Mouse (Mus musculus) limb, embryonic 11.5 days (tissue): ENCODE data around the gene Wdr45b. TPM values are rescaled to one million over a fixed set of nuclear protein-coding genes. Genes with fewer than 3 reads are reported as not detected.
"Not testable (repeated sequence)": the region's sequence is repeated elsewhere in the genome, so short reads cannot be mapped to it uniquely, and the experiment has no call there.

Experiments
- ATAC-seq: fragments of 200-750 bp; cut with Nextera tagmentation; 2 replicates; pipeline ENCODE4 v1.8.0; 2017; ENCODE audit warnings: low read depth; ENCODE audit not compliant: insufficient number of reproducible peaks, low FRiP score, low TSS enrichment
- DNase-seq: peaks from one replicate; pipeline ENCODE4 v3.0.0-alpha.2; 2015; ENCODE audit warnings: low spot score
- H3K27ac ChIP-seq: fragments of 300-500 bp; sonication (generic); replicated peaks from 2 replicates; pipeline ENCODE4 v1.5.1; 2014; ENCODE audit warnings: low read depth, mild to moderate bottlenecking, low read length
- H3K27me3 ChIP-seq: fragments of 300-500 bp; sonication (generic); 2 replicates; pipeline ENCODE4 v1.6.1; 2014; ENCODE audit warnings: mild to moderate bottlenecking, low read length, mixed read lengths; ENCODE audit not compliant: control insufficient read depth, insufficient read depth
- H3K36me3 ChIP-seq: fragments of 300-500 bp; sonication (generic); 2 replicates; pipeline ENCODE4 v1.6.1; 2014; ENCODE audit warnings: mild to moderate bottlenecking, low read length, moderate library complexity, mixed read lengths; ENCODE audit not compliant: control insufficient read depth, insufficient read depth
- H3K4me1 ChIP-seq: fragments of 300-500 bp; sonication (generic); 2 replicates; pipeline ENCODE4 v1.6.1; 2014; ENCODE audit warnings: low read length, mixed read lengths; ENCODE audit not compliant: control insufficient read depth, insufficient read depth
- H3K4me2 ChIP-seq: fragments of 300-500 bp; sonication (generic); 2 replicates; pipeline ENCODE4 v1.6.1; 2014; ENCODE audit warnings: low read depth, mild to moderate bottlenecking, moderate library complexity; ENCODE audit not compliant: severe bottlenecking
- H3K4me3 ChIP-seq: fragments of 300-500 bp; sonication (generic); 2 replicates; pipeline ENCODE4 v1.5.1; 2014; ENCODE audit warnings: low read depth, low read length
- H3K9ac ChIP-seq: fragments of 300-500 bp; sonication (generic); 2 replicates; pipeline ENCODE4 v1.6.1; 2014; ENCODE audit warnings: mild to moderate bottlenecking, low read length
- H3K9me3 ChIP-seq: fragments of 300-500 bp; sonication (generic); 2 replicates; pipeline ENCODE4 v1.6.1; 2016; ENCODE audit warnings: low read length; ENCODE audit not compliant: control insufficient read depth
- WGBS: fragments of 180-500 bp; shearing (Covaris S2); extraction: QIAGEN DNeasy Blood & Tissue Kit; methylation state at CpG from one replicate; pipeline ENCODE4 v1.1.7; 2014; 5-methylcytosine and 5-hydroxymethylcytosine counted together
- polyA plus RNA-seq: library from polyadenylated mRNA; unstranded; fragments of >200 nt; fragmentation: Nextera tagmentation; extraction: Ambion mirVana; gene quantifications from 2 replicates; pipeline ENCODE4 v1.2.1, GENCODE M21; 2014

Gene Wdr45b
- polyA plus RNA-seq, 1 experiment from 2014 or later: 110 TPM

DNA sequence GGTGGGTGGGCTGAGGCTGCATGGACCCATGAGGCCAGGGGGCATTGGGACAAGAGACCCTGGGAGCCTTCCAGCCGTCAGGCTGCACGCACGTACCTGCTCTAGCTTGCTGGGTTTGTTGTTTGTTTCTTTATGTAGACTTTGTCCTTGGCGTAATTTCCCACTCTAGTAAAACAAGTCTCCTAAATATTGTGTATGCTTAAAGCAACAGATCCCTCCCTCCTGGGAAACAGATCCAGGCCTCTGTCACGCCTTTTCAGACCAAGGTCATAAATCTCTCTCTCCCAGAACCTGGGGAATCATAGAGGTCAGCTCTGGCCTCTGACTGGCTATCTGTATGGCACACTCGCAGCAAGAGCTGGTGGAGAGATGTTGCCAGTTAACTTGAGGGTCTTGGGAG is 46.5 kb downstream of the Wdr45b start:
- H3K4me1 ChIP-seq, H3K27me3 ChIP-seq, ATAC-seq, H3K27ac ChIP-seq, H3K4me3 ChIP-seq, H3K9me3 ChIP-seq, H3K4me2 ChIP-seq, DNase-seq, H3K9ac ChIP-seq: not testable (repeated sequence)
- 91% methylated on average over 6 of the region's 6 CpGs for WGBS
- peaks cover 33% of the 10 kb centered on the region for H3K36me3 ChIP-seq

DNA sequence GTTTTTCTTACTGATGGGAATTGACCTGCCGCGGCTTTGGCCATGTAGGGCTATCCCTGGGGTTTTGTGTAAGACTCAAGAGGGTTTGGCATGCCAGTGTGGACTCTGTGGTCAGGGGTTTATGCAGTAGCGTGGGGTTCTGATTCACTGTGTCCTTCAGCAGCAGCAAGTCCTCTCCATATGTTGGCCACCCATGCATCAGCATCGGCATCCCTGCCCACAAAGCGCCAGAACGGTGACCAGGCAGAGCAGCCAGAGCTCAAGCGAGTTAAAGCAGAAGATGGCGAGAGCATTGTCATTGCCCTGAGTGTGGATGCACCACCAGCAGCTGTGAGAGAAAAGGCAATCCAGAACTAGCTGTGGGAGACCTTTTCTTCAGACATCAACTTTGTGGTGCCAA is 47.6 kb downstream of the Wdr45b start:
- no peaks in the 10 kb centered on the region for H3K4me1 ChIP-seq
- peaks cover 36% of the 10 kb centered on the region for H3K36me3 ChIP-seq
- 97% methylated on average over 8 of the region's 8 CpGs for WGBS
- no peak overlapping the region for H3K4me2 ChIP-seq
- no peak for ATAC-seq
- no peaks in the 10 kb centered on the region for H3K9me3 ChIP-seq
- no peak for DNase-seq
- no peaks in the 10 kb centered on the region for H3K27me3 ChIP-seq
- H3K27ac ChIP-seq: no peak overlapping the region
- no peak overlapping the region for H3K4me3 ChIP-seq
- no peak overlapping the region for H3K9ac ChIP-seq

DNA sequence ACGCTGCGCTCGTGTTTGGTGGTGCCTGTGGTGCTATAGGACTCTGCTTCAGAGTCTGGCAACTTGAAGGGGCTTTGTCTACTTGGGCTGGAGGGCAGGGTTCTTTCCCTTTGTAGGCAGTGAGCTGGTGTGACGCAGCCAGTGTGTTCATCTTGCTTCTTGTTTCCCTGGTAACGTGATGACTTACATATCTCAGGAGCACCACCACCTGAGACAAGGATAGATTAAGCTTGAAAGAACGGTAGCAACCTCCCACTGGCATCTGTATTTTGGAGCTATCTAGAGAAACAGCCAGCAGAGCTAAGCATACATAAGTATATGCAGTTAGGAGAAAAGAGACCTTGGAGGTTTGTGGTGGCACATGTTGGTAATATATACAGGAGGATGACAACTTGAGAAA is 48.9 kb downstream of the Wdr45b start:
- Histone ChIP-seq H3K36me3 (peaks cover 37% of the 10 kb centered on the region), H3K27me3 (no peaks in the 10 kb centered on the region), H3K9ac (no peak overlapping the region), H3K4me3 (no peak overlapping the region), H3K4me2 (no peak overlapping the region), H3K9me3 (no peaks in the 10 kb centered on the region), H3K27ac (no peak overlapping the region), H3K4me1 (no peaks in the 10 kb centered on the region)
- WGBS: 95% methylated on average over 6 of the region's 6 CpGs
- no peak for DNase-seq
- ATAC-seq: no peak

DNA sequence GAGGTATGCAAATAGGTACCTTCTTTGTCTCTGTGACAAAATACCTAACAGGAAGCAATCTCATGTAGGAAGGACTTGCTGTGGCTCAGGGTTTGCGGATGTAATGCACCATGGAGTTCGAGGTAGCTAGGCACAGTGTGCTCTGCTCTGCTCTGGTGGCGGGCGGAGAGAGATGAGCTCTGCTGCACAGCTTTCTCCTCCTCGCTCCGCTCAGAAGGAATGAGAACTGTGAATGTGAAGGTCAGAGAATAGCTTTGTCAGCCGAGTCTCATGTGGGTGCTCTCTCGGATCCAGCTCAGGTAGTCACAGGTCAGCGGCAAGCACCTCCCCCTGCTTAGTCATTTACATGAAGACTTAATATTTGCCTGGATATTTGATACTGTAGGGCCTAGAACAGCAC is 54.0 kb downstream of the Wdr45b start:
- DNase-seq: no peak
- Histone ChIP-seq H3K4me2 (no peak overlapping the region), H3K36me3 (peaks cover 36% of the 10 kb centered on the region), H3K4me3 (no peak overlapping the region), H3K9me3 (no peaks in the 10 kb centered on the region), H3K27me3 (no peaks in the 10 kb centered on the region), H3K4me1 (no peaks in the 10 kb centered on the region), H3K27ac (no peak overlapping the region), H3K9ac (no peak overlapping the region)
- WGBS: 92% methylated on average over 9 of the region's 9 CpGs
- ATAC-seq: no peak

DNA sequence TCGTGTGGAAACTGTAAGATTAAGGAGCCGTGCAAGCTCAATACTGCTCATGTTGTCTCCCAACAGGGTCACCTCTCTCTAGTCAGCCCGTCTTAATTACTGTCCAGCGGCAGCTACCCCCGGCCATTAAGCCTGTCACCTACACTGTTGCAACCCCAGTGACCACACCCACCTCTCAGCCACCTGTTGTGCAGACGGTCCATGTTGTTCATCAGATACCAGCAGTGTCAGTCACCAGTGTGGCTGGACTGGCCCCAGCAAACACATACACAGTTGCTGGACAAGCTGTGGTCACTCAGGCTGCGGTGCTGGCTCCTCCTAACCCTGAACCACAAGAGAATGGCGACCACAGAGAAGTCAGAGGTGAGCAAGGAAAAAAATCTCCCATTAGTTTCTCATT is 55.8 kb downstream of the Wdr45b start:
- H3K36me3 ChIP-seq: peaks cover 29% of the 10 kb centered on the region
- no peaks in the 10 kb centered on the region for H3K9me3 ChIP-seq
- no peak overlapping the region for H3K4me2 ChIP-seq
- H3K27me3 ChIP-seq: no peaks in the 10 kb centered on the region
- WGBS: 93% methylated on average over 8 of the region's 8 CpGs
- ATAC-seq (no peak), DNase-seq (no peak)
- no peak overlapping the region for H3K4me3 ChIP-seq
- no peaks in the 10 kb centered on the region for H3K4me1 ChIP-seq
- H3K27ac ChIP-seq: no peak overlapping the region
- no peak overlapping the region for H3K9ac ChIP-seq

DNA sequence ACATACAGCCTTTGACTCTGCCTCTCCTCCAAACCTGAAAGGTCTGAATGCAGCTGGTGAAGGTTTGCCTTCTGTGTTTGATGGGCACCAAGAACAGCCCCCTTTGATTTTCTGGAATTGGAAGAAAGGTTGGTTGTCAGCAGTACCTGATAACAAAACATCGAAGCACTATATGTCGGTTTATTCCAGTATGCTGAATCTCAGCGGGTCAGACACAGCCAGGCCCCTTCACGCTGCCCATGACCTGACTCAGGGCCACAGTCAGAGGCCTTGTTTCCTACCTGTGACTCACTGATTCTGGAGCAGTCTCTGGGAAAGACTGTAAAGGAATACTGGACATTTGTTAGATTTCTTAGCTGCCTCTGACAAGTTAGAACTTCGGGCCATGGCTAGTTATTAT is 59.5 kb downstream of the Wdr45b start:
- H3K4me3 ChIP-seq: no peak overlapping the region
- 95% methylated on average over 5 of the region's 5 CpGs for WGBS
- H3K27me3 ChIP-seq: no peaks in the 10 kb centered on the region
- no peaks in the 10 kb centered on the region for H3K4me1 ChIP-seq
- DNase-seq: no peak
- no peak for ATAC-seq
- H3K4me2 ChIP-seq: no peak overlapping the region
- H3K9me3 ChIP-seq: no peaks in the 10 kb centered on the region
- no peak overlapping the region for H3K27ac ChIP-seq
- no peak overlapping the region for H3K9ac ChIP-seq
- peaks cover 22% of the 10 kb centered on the region for H3K36me3 ChIP-seq

DNA sequence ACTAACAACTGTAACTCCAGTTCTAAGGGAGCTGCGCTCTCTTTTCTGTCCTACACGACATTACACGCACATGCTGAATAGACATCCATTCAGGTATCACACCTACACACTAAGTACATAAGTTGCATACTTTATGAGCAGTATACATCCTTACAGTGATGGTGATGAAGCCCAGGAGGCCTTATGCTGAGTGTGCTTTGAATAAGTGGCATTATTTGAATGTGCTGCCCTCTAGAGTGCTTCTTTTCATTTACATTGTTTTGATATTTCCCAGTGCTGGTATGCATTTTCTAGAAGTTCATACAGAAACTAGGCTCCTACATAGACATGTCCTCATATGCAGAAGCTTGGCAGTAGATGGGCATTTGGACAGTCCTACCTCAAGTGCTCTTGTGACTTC is 64.4 kb downstream of the Wdr45b start:
- ATAC-seq (no peak), DNase-seq (no peak)
- H3K9ac ChIP-seq: no peak overlapping the region
- no peaks in the 10 kb centered on the region for H3K4me1 ChIP-seq
- H3K4me2 ChIP-seq: no peak overlapping the region
- no peaks in the 10 kb centered on the region for H3K9me3 ChIP-seq
- 91% methylated on average over 3 of the region's 3 CpGs for WGBS
- peaks cover 27% of the 10 kb centered on the region for H3K36me3 ChIP-seq
- no peak overlapping the region for H3K4me3 ChIP-seq
- no peaks in the 10 kb centered on the region for H3K27me3 ChIP-seq
- H3K27ac ChIP-seq: no peak overlapping the region

DNA sequence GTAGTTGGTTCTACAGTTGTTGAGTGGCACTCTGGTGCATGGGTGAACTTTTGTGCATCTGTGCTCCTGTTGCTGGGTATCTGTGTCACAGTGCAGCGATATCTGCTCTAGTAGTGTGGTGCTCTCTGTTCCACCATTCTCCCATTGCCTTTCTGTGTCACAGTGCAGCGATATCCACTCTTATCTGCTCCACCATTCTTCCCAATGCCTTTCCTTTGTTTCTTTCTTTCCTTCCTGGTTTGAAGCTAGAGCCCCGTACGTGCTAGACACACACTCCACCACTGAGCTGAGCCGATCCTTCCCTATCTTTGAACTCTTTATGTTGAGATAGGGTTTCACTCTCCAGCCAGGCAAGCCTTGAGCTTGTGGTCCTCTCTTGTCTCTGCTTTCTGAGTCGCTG is 71.3 kb downstream of the Wdr45b start:
- DNase-seq: no peak
- H3K4me3 ChIP-seq: no peak overlapping the region
- H3K27me3 ChIP-seq: no peaks in the 10 kb centered on the region
- H3K4me1 ChIP-seq: no peaks in the 10 kb centered on the region
- H3K4me2 ChIP-seq: no peak overlapping the region
- 83% methylated on average over 6 of the region's 6 CpGs for WGBS
- H3K36me3 ChIP-seq: peaks cover 15% of the 10 kb centered on the region
- ATAC-seq: no peak
- no peak overlapping the region for H3K9ac ChIP-seq
- H3K27ac ChIP-seq: no peak overlapping the region
- H3K9me3 ChIP-seq: no peaks in the 10 kb centered on the region

DNA sequence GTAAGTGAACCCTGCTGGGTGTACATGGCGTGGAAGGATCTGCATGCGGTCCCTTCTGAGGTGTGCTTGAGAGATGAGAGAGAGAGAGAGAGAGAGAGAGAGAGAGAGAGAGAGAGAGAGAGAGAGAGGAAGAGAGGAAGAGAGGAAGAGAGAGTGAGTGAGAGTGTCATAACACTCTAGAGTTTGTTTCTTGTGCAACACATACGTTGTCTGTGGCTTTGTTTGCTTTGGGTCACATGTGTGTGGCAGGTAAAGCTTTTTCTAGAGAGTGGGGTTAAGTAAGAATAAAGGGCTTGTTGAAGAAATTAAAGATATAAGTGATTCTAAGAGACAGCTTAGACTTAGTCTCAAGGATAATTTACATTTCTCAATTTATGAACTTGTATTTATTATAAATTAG is 76.2 kb downstream of the Wdr45b start:
- DNase-seq (no peak), ATAC-seq (no peak)
- no peaks in the 10 kb centered on the region for H3K4me1 ChIP-seq
- H3K9ac ChIP-seq: no peak overlapping the region
- WGBS: 94% methylated on average over 3 of the region's 3 CpGs
- H3K9me3 ChIP-seq: no peaks in the 10 kb centered on the region
- H3K36me3 ChIP-seq: 0 out of 2 replicates have a peak, but pooled peaks cover 2% of the 10 kb centered on the region
- H3K27me3 ChIP-seq: no peaks in the 10 kb centered on the region
- no peak overlapping the region for H3K4me3 ChIP-seq
- no peak overlapping the region for H3K4me2 ChIP-seq
- H3K27ac ChIP-seq: no peak overlapping the region
